Mouse (Mus musculus) monocyte, adult 5-6 weeks (primary cell): ENCODE measurements around the gene Pcca. TPM values are rescaled to one million over a fixed set of nuclear protein-coding genes. Genes with fewer than 3 reads are reported as not detected.
"Not testable (repeated sequence)": the region's sequence is repeated elsewhere in the genome, so short reads cannot be mapped to it uniquely, and the experiment has no call there.

Experiments
- ATAC-seq: fragments of 153-309, 156-312 bp; replicated peaks from 2 replicates; pipeline ENCODE4 v1.8.0; 2017; ENCODE audit warnings: mild to moderate bottlenecking; ENCODE audit not compliant: low TSS enrichment, insufficient number of reproducible peaks, severe bottlenecking, poor library complexity, low FRiP score
- total RNA-seq: library from RNA; stranded (forward); fragments of 200-1000, 200-491, 200-594 nt; gene quantifications from 3 replicates; pipeline ENCODE4 v1.2.3, GENCODE M21; 2017

Pcca gene
- total RNA-seq, 1 experiment from 2014 or later, result 25.9 TPM

DNA sequence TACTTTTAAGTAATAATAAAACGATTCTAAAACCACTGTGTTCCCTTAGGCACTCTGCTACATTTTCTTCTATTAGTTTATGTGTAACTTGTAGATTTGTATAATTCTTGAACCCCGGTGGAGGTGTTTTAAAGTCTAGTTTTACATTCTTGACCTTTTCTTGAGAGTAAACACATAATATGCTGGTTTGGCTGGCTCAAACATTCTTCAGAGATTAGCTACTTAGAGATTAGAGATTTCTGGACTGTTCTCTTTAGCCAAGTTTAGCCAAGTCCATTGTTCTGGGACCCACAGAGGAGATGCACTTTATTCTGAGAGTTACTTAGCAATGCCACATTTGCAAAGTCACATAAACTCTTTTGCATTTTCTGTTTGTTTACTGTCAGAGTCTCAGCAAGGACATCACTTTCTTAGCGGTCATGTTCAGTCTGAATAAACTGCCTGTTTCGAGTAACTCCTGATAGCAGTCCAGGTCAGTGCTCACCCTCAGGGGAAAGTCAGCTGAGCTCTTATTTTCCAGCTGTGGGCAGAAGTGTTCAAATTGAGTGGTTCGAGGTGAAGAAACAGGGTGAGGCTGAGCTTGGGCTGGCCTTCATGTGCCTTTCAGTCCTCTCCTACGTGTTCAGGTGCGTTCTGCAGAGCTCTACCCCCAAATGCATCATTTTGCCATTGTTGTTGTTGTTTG, 18.8 kb downstream of the Pcca start:
- no peak for ATAC-seq

DNA sequence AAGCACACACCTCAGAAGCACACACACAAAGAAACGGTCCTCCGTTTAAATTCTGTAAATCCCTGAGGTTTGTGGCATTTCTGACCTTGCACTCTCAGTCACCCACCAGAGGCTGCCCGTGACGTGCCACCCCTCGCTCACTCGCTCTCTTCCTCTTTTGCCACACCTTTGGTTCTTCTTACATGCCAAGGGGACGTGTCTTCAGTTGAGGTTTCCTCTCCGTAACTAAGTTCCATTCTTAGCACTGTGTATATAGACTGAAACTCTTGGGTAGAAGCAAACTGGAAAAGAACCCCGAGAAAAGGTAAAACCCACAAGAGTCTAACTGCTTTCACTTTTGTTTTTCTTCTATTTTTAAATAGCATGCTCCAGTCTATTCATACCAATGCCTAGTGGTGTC, 23.2 kb downstream of the Pcca start:
- peak; percentile 63; the same call in 1 of the 2 replicates for ATAC-seq

GRCm38 (mm10) chr14:122560893-122561452, 26.8 kb downstream of the Pcca start:
- not testable (repeated sequence) for ATAC-seq

GRCm38 (mm10) chr14:122570862-122571261, 36.7 kb downstream of the Pcca start:
- ATAC-seq, result no peak

- no peak for ATAC-seq
Observed at GRCm38 (mm10) chr14:122574064-122574751, 40.1 kb downstream of the Pcca start.

GRCm38 (mm10) chr14:122577816-122578215, 43.7 kb downstream of the Pcca start:
- ATAC-seq, result no peak

GRCm38 (mm10) chr14:122582057-122582456, 47.9 kb downstream of the Pcca start:
- ATAC-seq, result no peak

DNA sequence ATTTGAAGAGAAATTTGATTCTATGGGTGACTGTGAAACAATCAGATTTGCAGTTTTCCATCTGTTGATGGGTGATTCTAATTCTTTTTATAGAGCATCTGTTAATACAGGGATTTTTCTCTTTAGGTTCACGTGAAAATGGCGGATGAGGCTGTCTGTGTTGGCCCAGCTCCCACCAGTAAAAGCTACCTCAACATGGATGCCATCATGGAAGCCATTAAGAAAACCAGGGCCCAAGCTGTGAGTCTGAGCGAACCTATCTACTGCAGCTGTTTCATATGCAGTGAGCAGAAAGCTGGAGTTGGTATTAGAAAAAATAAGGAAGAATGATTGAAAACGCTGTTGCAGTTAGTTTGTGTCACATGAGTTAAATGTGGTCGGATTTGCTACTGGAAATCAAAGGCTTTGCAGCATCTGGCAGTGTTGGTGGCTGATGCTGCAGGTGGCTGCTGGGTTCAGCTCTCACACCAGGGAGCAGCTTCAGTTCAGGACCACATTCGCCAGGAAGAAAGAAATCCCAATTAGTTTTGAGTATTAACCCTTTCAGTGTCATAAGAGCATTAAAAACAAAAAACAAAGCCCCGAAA, 48.5 kb downstream of the Pcca start:
- ATAC-seq, result no peak

DNA sequence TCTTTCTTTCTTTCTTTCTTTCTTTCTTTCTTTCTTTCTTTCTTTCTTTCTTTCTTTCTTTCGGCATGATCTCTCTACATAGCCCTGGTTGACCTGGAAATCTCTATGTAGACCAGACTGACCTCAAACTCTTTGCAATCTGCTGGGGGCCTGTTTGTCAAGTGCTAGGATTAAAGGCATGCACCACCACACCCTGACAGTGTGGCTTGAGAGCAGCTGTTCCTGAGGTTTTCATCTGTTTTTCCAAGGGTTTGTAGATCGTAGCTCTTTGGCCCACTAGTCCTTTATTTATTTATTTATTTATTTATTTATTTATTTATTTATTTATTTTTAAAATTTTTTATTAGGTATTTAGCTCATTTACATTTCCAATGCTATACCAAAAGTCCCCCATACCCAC, 50.0 kb downstream of the Pcca start:
- not testable (repeated sequence) for ATAC-seq

DNA sequence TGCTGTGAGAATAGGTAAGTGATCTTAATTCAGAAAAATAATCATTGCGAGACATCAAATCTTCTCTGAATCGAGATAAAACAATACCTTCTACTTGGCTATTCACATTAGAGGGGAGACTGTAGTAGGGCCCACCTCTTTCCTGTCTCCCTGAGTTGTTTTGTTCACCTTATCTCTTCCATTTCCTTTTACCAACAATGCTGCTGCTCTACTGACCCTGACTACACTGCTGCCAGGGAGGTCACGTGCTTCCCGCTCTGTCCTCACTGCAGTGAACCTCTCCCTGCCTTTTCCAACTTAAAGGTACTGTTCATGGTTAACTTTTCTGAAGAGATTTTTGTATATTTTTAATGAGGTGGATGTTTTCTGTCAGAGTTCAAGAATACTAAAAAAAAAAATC, 52.8 kb downstream of the Pcca start:
- ATAC-seq, result no peak

DNA sequence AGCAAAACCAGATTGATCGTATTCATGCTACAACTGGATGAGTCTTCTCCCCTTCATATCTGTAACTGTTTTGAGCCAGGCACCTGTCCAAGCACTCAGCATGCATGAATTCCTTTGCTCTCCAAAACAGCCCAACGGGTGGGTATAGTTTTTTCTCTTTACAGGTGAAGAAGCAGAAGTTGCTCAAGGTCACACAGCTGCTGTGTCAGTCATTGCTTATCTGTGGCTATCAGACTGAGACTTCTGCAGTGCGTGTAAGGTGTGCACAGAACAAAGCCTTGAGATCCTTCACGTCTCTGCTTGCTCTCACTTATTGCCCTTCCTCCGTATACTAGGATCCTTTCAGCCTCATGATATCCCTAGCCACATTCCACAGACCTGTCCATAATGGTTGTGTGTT, 63.4 kb downstream of the Pcca start:
- no peak for ATAC-seq

DNA sequence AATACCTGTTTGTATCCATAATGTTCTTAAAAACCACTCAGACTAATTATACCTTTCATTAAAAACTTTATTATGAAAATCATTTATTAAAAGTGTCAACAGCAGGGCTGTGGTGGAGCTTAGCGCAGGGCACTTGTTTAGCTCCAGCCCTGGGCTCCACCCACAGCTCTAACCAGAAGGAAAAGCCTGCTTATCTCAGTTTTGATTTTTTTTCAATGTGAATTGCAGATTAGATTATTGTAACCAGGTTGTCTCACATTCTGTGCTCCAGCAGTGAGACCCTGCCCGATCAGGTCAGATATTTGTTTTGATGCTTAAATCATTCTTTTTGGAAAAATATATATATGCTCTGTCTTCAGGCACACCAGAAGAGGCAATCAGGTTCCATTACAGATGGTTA, 64.7 kb downstream of the Pcca start:
- ATAC-seq, result no peak

- ATAC-seq, result no peak
Observed at GRCm38 (mm10) chr14:122599839-122600238, 65.7 kb downstream of the Pcca start.

DNA sequence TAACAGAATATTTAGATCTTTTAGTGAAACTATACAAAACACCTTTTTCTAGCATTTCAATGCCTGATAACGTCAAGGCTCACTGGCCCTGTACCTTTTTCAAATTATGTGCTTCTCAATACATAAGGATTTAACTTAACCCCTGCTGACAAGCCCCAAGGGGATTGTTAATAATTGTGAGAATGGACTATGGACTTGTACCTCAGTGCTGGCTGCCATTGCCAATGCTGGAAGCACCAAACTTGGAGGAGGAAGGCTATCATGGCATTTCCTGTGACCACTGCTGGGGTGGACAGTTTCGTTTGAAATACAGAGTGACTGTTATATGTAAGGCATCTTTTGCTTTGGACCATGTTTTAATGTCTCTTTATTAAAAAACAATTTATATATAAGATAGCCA, 68.6 kb downstream of the Pcca start:
- ATAC-seq, result no peak

GRCm38 (mm10) chr14:122606499-122606898, 72.4 kb downstream of the Pcca start:
- ATAC-seq, result no peak

DNA sequence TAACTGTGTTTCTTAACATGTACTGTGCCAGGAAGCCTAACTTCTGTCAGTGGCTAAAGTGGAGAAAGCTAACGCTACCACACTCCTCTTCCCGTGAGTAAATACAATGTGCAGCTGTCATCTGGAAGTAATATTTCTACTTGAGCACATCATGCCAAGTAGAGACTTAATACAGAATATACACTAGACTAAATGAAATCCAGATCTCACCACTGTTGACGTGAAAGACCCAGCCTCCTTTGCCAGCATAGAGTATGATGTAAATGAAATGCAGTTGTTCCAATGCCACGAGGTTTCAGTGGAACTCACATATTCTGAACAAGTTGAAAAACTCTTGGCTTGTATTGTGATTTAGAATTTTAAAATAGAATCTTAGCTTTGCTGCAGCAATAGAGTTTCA, 73.3 kb downstream of the Pcca start:
- no peak for ATAC-seq

DNA sequence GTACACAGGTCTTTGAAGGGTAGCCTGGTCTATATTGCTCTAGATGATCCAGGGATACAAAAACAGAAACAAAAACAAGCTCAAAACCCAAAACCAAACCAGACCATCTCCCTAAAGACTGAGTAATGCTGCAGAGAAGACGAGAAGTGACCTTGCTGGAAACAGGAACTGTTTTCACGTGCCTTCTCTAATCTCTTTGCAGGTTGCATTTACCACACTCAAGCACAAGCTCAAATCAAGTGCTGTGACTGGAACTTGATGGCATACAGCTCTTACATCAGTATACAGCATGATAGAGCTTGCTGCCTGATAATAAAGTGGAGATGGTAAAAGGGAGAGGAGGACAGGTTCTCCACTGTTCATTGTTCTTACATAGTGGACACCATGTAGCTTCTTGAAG, 74.2 kb downstream of the Pcca start:
- no peak for ATAC-seq

DNA sequence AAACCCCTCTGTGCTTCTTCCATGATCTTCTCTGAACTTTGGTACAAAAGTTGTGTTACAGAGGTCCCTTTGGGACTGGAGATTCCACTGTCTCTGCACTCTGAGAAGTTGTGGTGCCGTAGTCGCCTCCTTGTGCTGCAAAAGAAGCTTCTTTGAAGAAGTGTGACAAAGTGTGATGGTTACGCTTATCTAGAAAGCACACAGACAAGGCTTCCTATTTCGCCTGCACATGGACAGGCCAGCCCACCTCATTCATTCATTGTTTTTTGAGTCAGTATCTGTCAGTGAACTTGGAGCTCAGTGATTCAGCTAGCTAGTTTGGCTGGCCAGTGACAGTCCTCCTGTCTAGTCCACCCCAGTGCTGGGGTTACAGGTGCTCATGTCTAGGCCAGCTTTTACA, 76.9 kb downstream of the Pcca start:
- no peak for ATAC-seq

DNA sequence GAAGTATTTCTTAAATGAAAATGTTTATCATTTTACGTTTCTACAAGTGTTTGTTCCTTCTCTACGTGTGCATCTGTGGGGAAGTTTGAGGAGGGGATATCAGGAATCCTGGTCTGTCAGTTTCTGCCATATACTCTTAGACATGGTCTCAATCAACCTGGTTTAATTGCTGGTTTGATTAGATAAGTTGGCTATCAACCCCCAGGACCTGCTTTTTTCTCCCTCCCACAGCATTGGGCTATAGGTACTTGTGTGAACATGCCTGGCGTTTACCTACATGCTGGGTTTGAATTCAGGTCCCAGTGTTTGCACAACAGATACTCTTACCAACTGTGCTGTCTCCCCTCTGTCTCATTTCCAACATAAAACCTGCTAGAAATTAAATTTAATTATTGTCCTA, 78.2 kb downstream of the Pcca start:
- ATAC-seq, result no peak

- no peak for ATAC-seq
Observed at GRCm38 (mm10) chr14:122617656-122618055, 83.5 kb downstream of the Pcca start.
